In the genomic region with DNA sequence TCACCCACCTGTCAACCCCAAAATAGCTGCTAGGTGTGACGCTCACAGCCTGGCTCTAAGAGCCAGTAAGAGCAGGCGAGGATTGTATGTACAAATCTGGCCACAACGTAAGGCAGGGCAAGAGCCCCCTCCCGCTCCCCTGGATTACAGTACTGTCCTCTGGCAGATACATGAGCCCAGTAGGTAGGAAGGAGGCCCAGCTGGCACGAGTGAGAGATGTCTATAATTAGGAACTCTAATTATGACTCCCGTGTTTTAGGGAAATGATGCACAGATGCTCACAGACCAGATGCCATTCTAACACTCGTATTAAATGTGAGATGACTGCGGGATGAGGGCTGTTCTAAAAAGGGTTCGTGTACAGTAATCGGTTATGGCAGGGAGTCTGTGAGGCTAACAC, we compare ENCODE assay signal across 9 mouse cellular contexts. TPM values are rescaled to one million over a fixed set of nuclear protein-coding genes. Genes with fewer than 3 reads are reported as not detected.
DNase-seq lines count a peak whose midpoint lies in the region; ATAC-seq and TF ChIP-seq lines count a peak whose summit lies in the region.
"Had no signal": no experiment of that assay in that cellular context is flagged by ENCODE, and none has a peak within 500 bp of the region (broad histone marks: within the 10 kb centered on the region; RNA-seq: fewer than 3 reads in every experiment).

No protein-coding gene starts in this region.

- H3K4me1 ChIP-seq in neural tube, embryonic 13.5 days (replicated peaks), result peaks cover 6% of the 10 kb centered on the region; the same call in 1 of the 2 replicates
- H3K4me1 ChIP-seq in hindbrain, embryonic 15.5 days (replicated peaks), result peaks cover 6% of the 10 kb centered on the region

- H3K27me3 ChIP-seq in neural tube, embryonic 13.5 days, result peaks cover 1% of the 10 kb centered on the region; the same call in 1 of the 2 replicates
- H3K27me3 ChIP-seq in hindbrain, embryonic 15.5 days, result no peaks in the 10 kb centered on the region

- ATAC-seq in neural tube, embryonic 13.5 days (ENCODE audit: low read depth), result peak; percentile 62; the same call in 1 of the 2 replicates
- ATAC-seq in hindbrain, embryonic 15.5 days (ENCODE audit: low FRiP score, low read depth), result peak; percentile 63; the same call in 1 of the 2 replicates
- ATAC-seq in erythroid progenitor cell, adult 5-6 weeks (replicated peaks; ENCODE audit: low FRiP score, poor library complexity, severe bottlenecking), result no peak

- H3K9ac ChIP-seq in neural tube, embryonic 13.5 days, result no peak overlapping the region
- no peak overlapping the region for H3K9ac ChIP-seq in hindbrain, embryonic 15.5 days

- H3K36me3 ChIP-seq in neural tube, embryonic 13.5 days, result no peaks in the 10 kb centered on the region
- H3K36me3 ChIP-seq in hindbrain, embryonic 15.5 days, result no peaks in the 10 kb centered on the region

- intact Hi-C loops in gastrocnemius, adult 2 months (cut with DNase I), result no loop called here

- no peaks in the 10 kb centered on the region for H3K9me3 ChIP-seq in neural tube, embryonic 13.5 days
- no peaks in the 10 kb centered on the region for H3K9me3 ChIP-seq in hindbrain, embryonic 15.5 days

- peak; percentile 52 for DNase-seq in gastrocnemius, adult 2 months
- DNase-seq in gastrocnemius, postnatal 4 days (ENCODE audit: low spot score in 2 of 2), result no peak
- no peak for DNase-seq in neural tube, embryonic 10.5 days (ENCODE audit: extremely low spot score, low spot score)
- DNase-seq in right cerebral cortex, postnatal 36 days (ENCODE audit: low spot score in 2 of 2), result peak; percentile 53 to 62
- no peak for DNase-seq in ovary, adult 18-20 months (ENCODE audit: low spot score)

- no peak overlapping the region for H3K27ac ChIP-seq in gastrocnemius, adult 2 months
- H3K27ac ChIP-seq in neural tube, embryonic 13.5 days (replicated peaks), result no peak overlapping the region
- H3K27ac ChIP-seq in hindbrain, embryonic 15.5 days (replicated peaks), result no peak overlapping the region

- H3K4me2 ChIP-seq in neural tube, embryonic 13.5 days, result no peak overlapping the region
- no peak overlapping the region for H3K4me2 ChIP-seq in hindbrain, embryonic 15.5 days

- 63% methylated on average over 10 of the region's 10 CpGs for WGBS in neural tube, embryonic 13.5 days
- WGBS in hindbrain, embryonic 15.5 days, result 60% methylated on average over 10 of the region's 10 CpGs

- TF ChIP-seq CTCF in gastrocnemius, adult 2 months (IDR thresholded peaks at IDR 0.05), result no peak

- H3K4me3 ChIP-seq in gastrocnemius, adult 2 months, result no peak overlapping the region
- no peak overlapping the region for H3K4me3 ChIP-seq in neural tube, embryonic 13.5 days
- H3K4me3 ChIP-seq in hindbrain, embryonic 15.5 days, result no peak overlapping the region

RNA-seq across cellular contexts. Expression of gene Bag2, which starts 6.3 kb away (rescaled TPM):
- total RNA-seq in gastrocnemius, adult 2 months (2021), result 10 to 100 TPM; 13.7 to 21.4 TPM
- total RNA-seq in gastrocnemius, postnatal 4 days (2021), result 10 to 100 TPM; 40.1 to 51.1 TPM
- polyA plus RNA-seq in neural tube, embryonic 13.5 days (2015; fragmentation: Nextera tagmentation; extraction: Ambion mirVana), result 17.6 and 22.9 TPM in 2 replicates
- polyA plus RNA-seq in hindbrain, embryonic 15.5 days (2015; fragmentation: Nextera tagmentation; extraction: Ambion mirVana), result 24.8 and 25.8 TPM in 2 replicates
- 25.9 and 37.7 TPM in 2 replicates for total RNA-seq in erythroid progenitor cell, adult 5-6 weeks (2015; ENCODE audit: low replicate concordance)
- 33.9 and 59.6 TPM in 2 replicates for total RNA-seq in erythroid progenitor cell, adult 5-6 weeks (2017; ENCODE audit: low replicate concordance)
- total RNA-seq: neutrophil, adult 5-6 weeks had no signal

RNA-seq across cellular contexts. Expression of gene Rab23, which starts 31.6 kb away (rescaled TPM):
- total RNA-seq in gastrocnemius, adult 2 months (2021), result 1 to 10 TPM; 4.1 to 5.9 TPM
- 10 to 100 TPM; 18.4 to 19.7 TPM for total RNA-seq in gastrocnemius, postnatal 4 days (2021)
- polyA plus RNA-seq in neural tube, embryonic 13.5 days (2015; fragmentation: Nextera tagmentation; extraction: Ambion mirVana), result 23.5 and 29.1 TPM in 2 replicates
- polyA plus RNA-seq in hindbrain, embryonic 15.5 days (2015; fragmentation: Nextera tagmentation; extraction: Ambion mirVana), result 29.7 and 31.2 TPM in 2 replicates
- total RNA-seq in erythroid progenitor cell, adult 5-6 weeks (2015; ENCODE audit: low replicate concordance), result 1.7 and 3.6 TPM in 2 replicates
- 4.0 and 8.9 TPM in 2 replicates for total RNA-seq in erythroid progenitor cell, adult 5-6 weeks (2017; ENCODE audit: low replicate concordance)

Comparison
In these comparisons a context has a peak if more than half of its experiments do, and no peak if none do; other contexts are left out.
1. DNase-seq: peak in gastrocnemius, adult 2 months (single experiment) and right cerebral cortex, postnatal 36 days (2 of 2); none in gastrocnemius, postnatal 4 days (0 of 2), neural tube, embryonic 10.5 days (single experiment) and ovary, adult 18-20 months (single experiment).